Mouse (Mus musculus): ENCODE results near the gene Clasrp. TPM values are rescaled to one million over a fixed set of nuclear protein-coding genes. Genes with fewer than 3 reads are reported as not detected.

Gene Clasrp
- polyA plus RNA-seq, 1 experiment from 2014 or later = 51.3 TPM

- WGBS = 3% methylated on average over 19 of the region's 19 CpGs
- H3K27me3 ChIP-seq (ENCODE audit: control insufficient read depth, insufficient read depth, low read length) = no peaks in the 10 kb centered on the region
- H3K36me3 ChIP-seq (ENCODE audit: control insufficient read depth, insufficient read depth, low read length) = peaks cover 7% of the 10 kb centered on the region; the same call in 1 of the 2 replicates
- H3K9me3 ChIP-seq (ENCODE audit: control insufficient read depth, low read length) = no peaks in the 10 kb centered on the region
- peak within 1 kb of the TSS; percentile 94 for H3K27ac ChIP-seq (ENCODE audit: low read depth, low read length)
- peak; percentile 44 for ATAC-seq (ENCODE audit: low read depth)
- peak within 1 kb of the TSS; percentile 91 for H3K4me3 ChIP-seq (ENCODE audit: low read depth, low read length)
- peak within 1 kb of the TSS; percentile 75 for H3K4me2 ChIP-seq (ENCODE audit: low read depth, low read length)
- peak within 1 kb of the TSS; percentile 87 for H3K9ac ChIP-seq (replicated peaks; ENCODE audit: low read depth, low read length)
- H3K4me1 ChIP-seq (ENCODE audit: control insufficient read depth, insufficient read depth, low read length) = peaks cover 28% of the 10 kb centered on the region
These were observed 41.5 kb downstream of the Clasrp start, which contains the start of gene Ppp1r37 for GRCm38 (mm10) chr7:19562643-19563410. Ppp1r37 (minus strand) TSS chr7:19563076.

- no peaks in the 10 kb centered on the region for H3K27me3 ChIP-seq (ENCODE audit: control insufficient read depth, insufficient read depth, low read length)
- H3K27ac ChIP-seq (ENCODE audit: low read depth, low read length) = peak overlapping the region; percentile 94
- peak overlapping the region; percentile 91 for H3K4me3 ChIP-seq (ENCODE audit: low read depth, low read length)
- peak overlapping the region; percentile 75 for H3K4me2 ChIP-seq (ENCODE audit: low read depth, low read length)
- H3K9ac ChIP-seq (replicated peaks; ENCODE audit: low read depth, low read length) = peak overlapping the region; percentile 87
- peak; percentile 90 for ATAC-seq (ENCODE audit: low read depth)
- H3K36me3 ChIP-seq (ENCODE audit: control insufficient read depth, insufficient read depth, low read length) = peaks cover 7% of the 10 kb centered on the region; the same call in 1 of the 2 replicates
- H3K4me1 ChIP-seq (ENCODE audit: control insufficient read depth, insufficient read depth, low read length) = peaks cover 28% of the 10 kb centered on the region
- WGBS = under 1% methylated on average over 93 of the region's 102 CpGs
- no peaks in the 10 kb centered on the region for H3K9me3 ChIP-seq (ENCODE audit: control insufficient read depth, low read length)
These were observed 42.3 kb downstream of the Clasrp start for GRCm38 (mm10) chr7:19561765-19562642.

- H3K4me1 ChIP-seq (ENCODE audit: control insufficient read depth, insufficient read depth, low read length) = peaks cover 28% of the 10 kb centered on the region
- H3K27me3 ChIP-seq (ENCODE audit: control insufficient read depth, insufficient read depth, low read length) = no peaks in the 10 kb centered on the region
- peak overlapping the region; percentile 87 for H3K9ac ChIP-seq (replicated peaks; ENCODE audit: low read depth, low read length)
- no peaks in the 10 kb centered on the region for H3K9me3 ChIP-seq (ENCODE audit: control insufficient read depth, low read length)
- WGBS = under 1% methylated on average over 11 of the region's 11 CpGs
- H3K27ac ChIP-seq (ENCODE audit: low read depth, low read length) = peak overlapping the region; percentile 94
- peaks cover 7% of the 10 kb centered on the region; the same call in 1 of the 2 replicates for H3K36me3 ChIP-seq (ENCODE audit: control insufficient read depth, insufficient read depth, low read length)
- ATAC-seq (ENCODE audit: low read depth) = no peak
- H3K4me3 ChIP-seq (ENCODE audit: low read depth, low read length) = peak overlapping the region; percentile 91
- peak overlapping the region; percentile 75 for H3K4me2 ChIP-seq (ENCODE audit: low read depth, low read length)
These were observed 42.9 kb downstream of the Clasrp start for GRCm38 (mm10) chr7:19561431-19561764.

GRCm38 (mm10) chr7:19560491-19561260 lies 43.6 kb downstream of the Clasrp start:
- no peaks in the 10 kb centered on the region for H3K9me3 ChIP-seq (ENCODE audit: control insufficient read depth, low read length)
- H3K4me1 ChIP-seq (ENCODE audit: control insufficient read depth, insufficient read depth, low read length) = peaks cover 28% of the 10 kb centered on the region
- H3K9ac ChIP-seq (replicated peaks; ENCODE audit: low read depth, low read length) = peak overlapping the region; percentile 87
- H3K27me3 ChIP-seq (ENCODE audit: control insufficient read depth, insufficient read depth, low read length) = no peaks in the 10 kb centered on the region
- ATAC-seq (ENCODE audit: low read depth) = no peak
- H3K4me3 ChIP-seq (ENCODE audit: low read depth, low read length) = peak overlapping the region; percentile 91
- H3K4me2 ChIP-seq (ENCODE audit: low read depth, low read length) = peak overlapping the region; percentile 75
- peaks cover 7% of the 10 kb centered on the region; the same call in 1 of the 2 replicates for H3K36me3 ChIP-seq (ENCODE audit: control insufficient read depth, insufficient read depth, low read length)
- 26% methylated on average over 11 of the region's 11 CpGs for WGBS
- H3K27ac ChIP-seq (ENCODE audit: low read depth, low read length) = no peak overlapping the region

GRCm38 (mm10) chr7:19558965-19559364 lies 45.3 kb downstream of the Clasrp start:
- ATAC-seq (ENCODE audit: low read depth) = no peak
- WGBS = 28% methylated on average over 2 of the region's 2 CpGs
- Histone ChIP-seq H3K9ac (replicated peaks; ENCODE audit: low read depth, low read length) (no peak overlapping the region), H3K9me3 (ENCODE audit: control insufficient read depth, low read length) (no peaks in the 10 kb centered on the region), H3K4me2 (ENCODE audit: low read depth, low read length) (peak overlapping the region; percentile 75; the same call in 1 of the 2 replicates), H3K27ac (ENCODE audit: low read depth, low read length) (no peak overlapping the region), H3K4me3 (ENCODE audit: low read depth, low read length) (no peak overlapping the region), H3K27me3 (ENCODE audit: control insufficient read depth, insufficient read depth, low read length) (no peaks in the 10 kb centered on the region), H3K36me3 (ENCODE audit: control insufficient read depth, insufficient read depth, low read length) (no peaks in the 10 kb centered on the region), H3K4me1 (ENCODE audit: control insufficient read depth, insufficient read depth, low read length) (peaks cover 28% of the 10 kb centered on the region)

- WGBS = 94% methylated on average over 6 of the region's 6 CpGs
- no peaks in the 10 kb centered on the region for H3K27me3 ChIP-seq (ENCODE audit: control insufficient read depth, insufficient read depth, low read length)
- peaks cover 28% of the 10 kb centered on the region for H3K4me1 ChIP-seq (ENCODE audit: control insufficient read depth, insufficient read depth, low read length)
- H3K36me3 ChIP-seq (ENCODE audit: control insufficient read depth, insufficient read depth, low read length) = no peaks in the 10 kb centered on the region
- H3K9me3 ChIP-seq (ENCODE audit: control insufficient read depth, low read length) = no peaks in the 10 kb centered on the region
- no peak for ATAC-seq (ENCODE audit: low read depth)
- H3K4me3 ChIP-seq (ENCODE audit: low read depth, low read length) = no peak overlapping the region
- no peak overlapping the region for H3K9ac ChIP-seq (replicated peaks; ENCODE audit: low read depth, low read length)
- no peak overlapping the region for H3K4me2 ChIP-seq (ENCODE audit: low read depth, low read length)
- no peak overlapping the region for H3K27ac ChIP-seq (ENCODE audit: low read depth, low read length)
These were observed 46.0 kb downstream of the Clasrp start for GRCm38 (mm10) chr7:19557982-19558900.

GRCm38 (mm10) chr7:19557086-19557485 lies 47.2 kb downstream of the Clasrp start:
- no peak overlapping the region for H3K4me3 ChIP-seq (ENCODE audit: low read depth, low read length)
- no peaks in the 10 kb centered on the region for H3K36me3 ChIP-seq (ENCODE audit: control insufficient read depth, insufficient read depth, low read length)
- whole genome bisulfite sequencing = 98% methylated on average over 2 of the region's 2 CpGs
- H3K9ac ChIP-seq (replicated peaks; ENCODE audit: low read depth, low read length) = 0 out of 2 replicates have a peak overlapping the region, but pooled peaks have one; percentile 7
- H3K27ac ChIP-seq (ENCODE audit: low read depth, low read length) = no peak overlapping the region
- H3K4me2 ChIP-seq (ENCODE audit: low read depth, low read length) = no peak overlapping the region
- peaks cover 28% of the 10 kb centered on the region for H3K4me1 ChIP-seq (ENCODE audit: control insufficient read depth, insufficient read depth, low read length)
- no peaks in the 10 kb centered on the region for H3K9me3 ChIP-seq (ENCODE audit: control insufficient read depth, low read length)
- H3K27me3 ChIP-seq (ENCODE audit: control insufficient read depth, insufficient read depth, low read length) = no peaks in the 10 kb centered on the region
- ATAC-seq (ENCODE audit: low read depth) = no peak

GRCm38 (mm10) chr7:19554168-19554567 lies 50.1 kb downstream of the Clasrp start:
- no peaks in the 10 kb centered on the region for H3K27me3 ChIP-seq (ENCODE audit: control insufficient read depth, insufficient read depth, low read length)
- no peak for ATAC-seq (ENCODE audit: low read depth)
- no peak overlapping the region for H3K27ac ChIP-seq (ENCODE audit: low read depth, low read length)
- WGBS = 60% methylated on average over 1 of the region's 1 CpGs
- H3K9ac ChIP-seq (replicated peaks; ENCODE audit: low read depth, low read length) = no peak overlapping the region
- no peak overlapping the region for H3K4me2 ChIP-seq (ENCODE audit: low read depth, low read length)
- no peaks in the 10 kb centered on the region for H3K9me3 ChIP-seq (ENCODE audit: control insufficient read depth, low read length)
- no peaks in the 10 kb centered on the region for H3K36me3 ChIP-seq (ENCODE audit: control insufficient read depth, insufficient read depth, low read length)
- no peak overlapping the region for H3K4me3 ChIP-seq (ENCODE audit: low read depth, low read length)
- H3K4me1 ChIP-seq (ENCODE audit: control insufficient read depth, insufficient read depth, low read length) = peaks cover 9% of the 10 kb centered on the region

Data from neural tube, embryonic 14.5 days (tissue).